Comparison of ENCODE assay signal across 23 mouse cellular contexts in genomic region chr2:49957449-49957848, GRCm38 (mm10).
A peak's percentile ranks its signal among the peaks of the same experiment; 100 is the strongest.
DNase-seq lines count a peak whose midpoint lies in the region; ATAC-seq and TF ChIP-seq lines count a peak whose summit lies in the region.
"Had no signal": no experiment of that assay in that cellular context is flagged by ENCODE, and none has a peak within 500 bp of the region (broad histone marks: within the 10 kb centered on the region; RNA-seq: fewer than 3 reads in every experiment).

No protein-coding gene starts in this region.

- H3K9ac ChIP-seq in heart, adult 2 months (ENCODE audit: low read depth, low read length): no peak overlapping the region
- H3K9ac ChIP-seq in forebrain, postnatal 0 days: no peak overlapping the region
- H3K9ac ChIP-seq: heart, embryonic 13.5 days; hindbrain, embryonic 13.5 days; liver, embryonic 12.5 days; lung, embryonic 15.5 days; midbrain, embryonic 12.5 days; neural tube, embryonic 13.5 days; stomach, embryonic 15.5 days had no signal

- H3K27ac ChIP-seq in heart, adult 2 months: no peak overlapping the region
- H3K27ac ChIP-seq in forebrain, postnatal 0 days (ENCODE audit: low read depth, low read length): no peak overlapping the region
- H3K27ac ChIP-seq: forebrain, embryonic 10.5 days; gastrocnemius, adult 2 months; heart, embryonic 13.5 days; hindbrain, embryonic 13.5 days; layer of hippocampus, adult 2 months; liver, embryonic 12.5 days; lung, embryonic 15.5 days; midbrain, embryonic 12.5 days; neural tube, embryonic 13.5 days; stomach, embryonic 15.5 days had no signal

- no peak for TF ChIP-seq POLR2A in heart, adult 2 months (IDR thresholded peaks at IDR 0.05; ENCODE audit: insufficient read depth, low read depth, low read length)

- no peak for TF ChIP-seq EP300 in heart, adult 2 months (IDR thresholded peaks at IDR 0.05; ENCODE audit: insufficient read depth, low read depth, low read length)

- WGBS in heart, adult 2 months: 66% methylated on average over 2 of the region's 2 CpGs
- 51% methylated on average over 2 of the region's 2 CpGs for WGBS in forebrain, postnatal 0 days

- DNase-seq in heart, adult 11 months: peak; percentile 52
- DNase-seq in heart, adult 2 months: no peak
- DNase-seq in ovary, adult 18-20 months (ENCODE audit: low spot score): peak; percentile 44
- DNase-seq in ovary, postnatal 14 days (ENCODE audit: low spot score): no peak
- DNase-seq in adrenal gland, postnatal 25 days: peak; percentile 62
- DNase-seq in retina, postnatal 1 day: peak; percentile 72
- DNase-seq in left cerebral cortex, postnatal 14 days (ENCODE audit: low spot score in 2 of 2): no peak
- DNase-seq in forebrain, postnatal 0 days: no peak
- DNase-seq: cerebellum, adult 9-11 months; gastrocnemius, adult 2 months; kidney, postnatal 10 days; right cerebral cortex, postnatal 25 days; thymus, adult 18-20 months had no signal

- no peaks in the 10 kb centered on the region for H3K4me1 ChIP-seq in heart, adult 2 months (ENCODE audit: control insufficient read depth, insufficient read depth, low read length)
- H3K4me1 ChIP-seq in forebrain, postnatal 0 days (ENCODE audit: insufficient read depth): no peaks in the 10 kb centered on the region
- H3K4me1 ChIP-seq: liver, embryonic 12.5 days; lung, embryonic 15.5 days; stomach, embryonic 15.5 days had no signal

- no peaks in the 10 kb centered on the region for H3K27me3 ChIP-seq in heart, adult 2 months (ENCODE audit: control insufficient read depth, insufficient read depth, low read length)
- H3K27me3 ChIP-seq in forebrain, postnatal 0 days (ENCODE audit: insufficient read depth, low read length): no peaks in the 10 kb centered on the region
- H3K27me3 ChIP-seq: CH12.LX; heart, embryonic 13.5 days; hindbrain, embryonic 13.5 days; liver, embryonic 12.5 days; lung, embryonic 15.5 days; midbrain, embryonic 12.5 days; neural tube, embryonic 13.5 days; stomach, embryonic 15.5 days had no signal

- no peaks in the 10 kb centered on the region for H3K79me2 ChIP-seq in heart, adult 2 months (replicated peaks; ENCODE audit: control insufficient read depth, insufficient read depth, low read length)

- H3K9me3 ChIP-seq in forebrain, postnatal 0 days (ENCODE audit: low read length): no peaks in the 10 kb centered on the region
- H3K9me3 ChIP-seq: forebrain, embryonic 10.5 days; heart, embryonic 13.5 days; hindbrain, embryonic 13.5 days; liver, embryonic 12.5 days; lung, embryonic 15.5 days; neural tube, embryonic 13.5 days; stomach, embryonic 15.5 days had no signal

- no peak overlapping the region for H3K4me3 ChIP-seq in heart, adult 2 months
- no peak overlapping the region for H3K4me3 ChIP-seq in forebrain, postnatal 0 days (ENCODE audit: low read depth, low read length)
- H3K4me3 ChIP-seq: forebrain, embryonic 10.5 days; gastrocnemius, adult 2 months; heart, embryonic 13.5 days; hindbrain, embryonic 13.5 days; layer of hippocampus, adult 2 months; liver, embryonic 12.5 days; lung, embryonic 15.5 days; midbrain, embryonic 12.5 days; neural tube, embryonic 13.5 days; stomach, embryonic 15.5 days had no signal

- H3K4me2 ChIP-seq in forebrain, postnatal 0 days (ENCODE audit: low read depth): no peak overlapping the region
- H3K4me2 ChIP-seq: heart, embryonic 13.5 days; hindbrain, embryonic 13.5 days; liver, embryonic 12.5 days; lung, embryonic 15.5 days; midbrain, embryonic 12.5 days; neural tube, embryonic 13.5 days; stomach, embryonic 15.5 days had no signal

- TF ChIP-seq CTCF in heart, adult 2 months (IDR thresholded peaks at IDR 0.05): no peak
- no peak for TF ChIP-seq CTCF in forebrain, postnatal 0 days (IDR thresholded peaks at IDR 0.05; ENCODE audit: low read depth)

- intact Hi-C loops in heart, adult 2 months (cut with DNase I): no loop called here
- intact Hi-C loops in left cerebral cortex, postnatal 14 days (cut with DNase I): no loop called here

- H3K36me3 ChIP-seq in heart, adult 2 months (ENCODE audit: control insufficient read depth, insufficient read depth, low read length): no peaks in the 10 kb centered on the region
- H3K36me3 ChIP-seq in forebrain, postnatal 0 days (ENCODE audit: insufficient read depth): no peaks in the 10 kb centered on the region
- H3K36me3 ChIP-seq: forebrain, embryonic 10.5 days; heart, embryonic 13.5 days; hindbrain, embryonic 13.5 days; liver, embryonic 12.5 days; lung, embryonic 15.5 days; midbrain, embryonic 12.5 days; neural tube, embryonic 13.5 days; stomach, embryonic 15.5 days had no signal

- no peak for ATAC-seq in forebrain, postnatal 0 days
- ATAC-seq: liver, embryonic 12.5 days had no signal

Comparison
In these comparisons a context has a peak if more than half of its experiments do, and no peak if none do; other contexts are left out.
1. DNase-seq: peak in heart, adult 11 months (single experiment), ovary, adult 18-20 months (single experiment), adrenal gland, postnatal 25 days (single experiment) and retina, postnatal 1 day (single experiment); none in heart, adult 2 months (0 of 2), ovary, postnatal 14 days (single experiment), left cerebral cortex, postnatal 14 days (0 of 2) and forebrain, postnatal 0 days (single experiment).